Mouse (Mus musculus): Measurements from ENCODE around the gene Pcnx4.

DNA sequence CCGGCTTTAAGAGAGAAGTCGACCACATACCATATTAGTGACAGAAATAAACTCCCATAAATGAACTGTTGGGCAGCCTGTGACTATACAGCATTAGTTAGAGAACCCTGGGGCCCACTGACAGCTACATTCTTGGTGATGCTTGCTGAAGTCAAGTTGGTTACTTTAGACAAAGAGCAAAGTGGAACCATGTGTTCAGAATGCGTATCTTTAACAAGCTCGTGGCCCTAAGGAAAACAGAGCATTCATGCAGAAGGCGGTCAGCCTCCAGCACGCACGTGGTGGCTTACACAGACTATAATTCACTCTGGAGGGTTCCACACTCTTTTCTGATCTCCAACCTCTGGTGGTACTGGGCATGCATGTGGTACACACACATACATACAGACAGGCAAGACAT, 26.6 kb upstream of the Pcnx4 start:
- no peak for TF ChIP-seq CTCF (IDR thresholded peaks at IDR 0.05; ENCODE audit: extremely low read depth, insufficient read depth, low read length)
- no peak for TF ChIP-seq POLR2A (IDR thresholded peaks at IDR 0.05; ENCODE audit: extremely low read depth, insufficient read depth, low read length)

Measured in cortical plate, adult 2 months (tissue).